Mouse (Mus musculus): Measurements from ENCODE around the gene Tex35. TPM values are rescaled to one million over a fixed set of nuclear protein-coding genes. Genes with fewer than 3 reads are reported as not detected.

Tex35 gene
- total RNA-seq, 2 experiments from 2014 or later: not detected

- DNase-seq: no peak
Measured at GRCm38 (mm10) chr1:157049886-157050285, 58.6 kb downstream of the Tex35 start.

Other genes starting within 250 kb of the Tex35 start
- gene Ralgps2, start 169.1 kb downstream of the Tex35 start, total RNA-seq (2021): 1 to 10 TPM; 1.6 to 1.9 TPM

Measured in gastrocnemius, postnatal 25 days (tissue).